Mouse (Mus musculus) E14TG2a.4 (cell line): Measurements from ENCODE around the gene Ncapg.

Source experiments
- H3K27me3 ChIP-seq: 2 replicates; pipeline ENCODE4 v1.6.1; 2014; ENCODE audit warnings: low read length, control low read depth; ENCODE audit not compliant: insufficient read depth
- H3K36me3 ChIP-seq: 2 replicates; pipeline ENCODE4 v1.6.1; 2014; ENCODE audit warnings: low read length, control low read depth; ENCODE audit not compliant: insufficient read depth
- H3K4me1 ChIP-seq: replicated peaks from 2 replicates; pipeline ENCODE4 v1.6.1; 2014; ENCODE audit warnings: low read depth, low read length, control low read depth
- H3K4me3 ChIP-seq: replicated peaks from 2 replicates; pipeline ENCODE4 v1.5.1; 2014; ENCODE audit warnings: mild to moderate bottlenecking, low read length
- H3K9me3 ChIP-seq: 2 replicates; pipeline ENCODE4 v1.6.1; 2014; ENCODE audit warnings: low read length, control low read depth
- CTCF ChIP-seq: conservative IDR thresholded peaks from 2 replicates; pipeline ENCODE4 v1.5.1; 2014; ENCODE audit warnings: low read length
- NANOG ChIP-seq: IDR thresholded peaks from 2 replicates; pipeline ENCODE4 v1.6.1; 2014; ENCODE audit warnings: borderline replicate concordance, low read length, mixed read lengths
- POU5F1 ChIP-seq: IDR thresholded peaks from 2 replicates; pipeline ENCODE4 v1.6.1; 2014; ENCODE audit warnings: low read length, borderline replicate concordance

The Ncapg gene

DNA sequence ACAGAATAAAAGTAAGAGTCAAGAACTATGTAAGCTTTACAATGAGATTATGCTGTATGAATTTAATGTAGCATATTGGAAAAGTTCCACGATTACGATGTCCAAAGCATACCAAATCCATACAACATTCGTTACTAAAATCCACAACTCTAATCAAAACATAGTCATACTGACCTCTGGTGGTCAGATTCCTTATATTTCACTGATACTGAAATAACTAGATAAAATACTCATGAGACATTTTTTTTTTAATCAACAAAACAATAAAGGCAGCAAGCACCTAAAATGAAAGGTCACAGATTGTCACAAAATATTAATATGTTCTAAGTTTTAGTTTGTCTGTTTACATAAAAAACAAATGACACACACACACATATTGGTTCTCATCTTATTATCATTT is 1.4 kb upstream of the Ncapg start:
- peaks cover 15% of the 10 kb centered on the region for H3K4me1 ChIP-seq
- H3K4me3 ChIP-seq, result peak overlapping the region; percentile 99
- no peaks in the 10 kb centered on the region for H3K27me3 ChIP-seq
- peaks cover 15% of the 10 kb centered on the region for H3K36me3 ChIP-seq
- peaks cover 11% of the 10 kb centered on the region for H3K9me3 ChIP-seq
- TF ChIP-seq POU5F1 (no peak), CTCF (peak; percentile 41; the same call in 1 of the 2 replicates)

DNA sequence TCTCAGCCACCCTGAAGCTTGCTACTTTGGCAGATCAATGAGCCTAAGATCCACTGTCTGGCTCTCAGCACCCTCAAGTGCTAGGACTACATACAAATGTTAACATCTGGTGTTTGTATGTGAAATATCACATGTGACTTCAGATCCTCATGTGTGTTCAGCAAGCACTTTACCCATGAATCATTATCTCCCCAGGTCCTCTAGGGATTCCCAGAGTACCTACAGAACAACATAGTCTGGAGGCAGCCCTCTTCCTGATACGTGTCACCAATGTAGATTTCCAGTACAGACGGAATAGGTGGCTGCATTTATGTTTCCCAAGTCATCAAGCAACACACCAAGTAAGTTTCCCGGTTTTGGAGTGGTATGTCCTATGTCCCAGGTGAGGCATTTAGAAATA is 888 bp upstream of the Ncapg start:
- peak overlapping the region; percentile 99 for H3K4me3 ChIP-seq
- no peaks in the 10 kb centered on the region for H3K27me3 ChIP-seq
- peaks cover 15% of the 10 kb centered on the region for H3K4me1 ChIP-seq
- H3K36me3 ChIP-seq, result peaks cover 19% of the 10 kb centered on the region
- H3K9me3 ChIP-seq, result peaks cover 6% of the 10 kb centered on the region
- TF ChIP-seq POU5F1 (no peak), CTCF (no peak), NANOG (no peak)

DNA sequence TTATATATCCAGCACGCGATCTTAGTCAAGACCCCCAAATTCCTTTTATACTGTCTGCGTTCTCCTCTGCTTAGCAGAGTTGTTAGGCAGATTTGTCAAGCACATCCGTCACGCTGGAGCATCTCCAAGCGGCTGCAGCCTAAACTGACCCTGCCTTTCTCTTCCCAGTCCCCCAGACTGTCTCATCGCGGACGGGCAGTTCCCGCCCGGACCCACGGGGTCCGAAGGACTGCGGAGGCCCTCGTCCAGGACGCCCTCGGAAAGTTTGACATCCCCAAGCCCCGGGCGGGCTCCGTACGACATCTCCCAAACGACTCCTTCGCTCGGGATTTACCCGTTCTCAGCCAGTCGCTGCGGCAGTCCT is 503 bp upstream of the Ncapg start:
- TF ChIP-seq CTCF, result no peak
- no peak for TF ChIP-seq NANOG
- no peak for TF ChIP-seq POU5F1
- H3K36me3 ChIP-seq, result peaks cover 20% of the 10 kb centered on the region
- H3K27me3 ChIP-seq, result no peaks in the 10 kb centered on the region
- peak overlapping the region; percentile 99 for H3K4me3 ChIP-seq
- peaks cover 3% of the 10 kb centered on the region; the same call in 1 of the 2 replicates for H3K9me3 ChIP-seq
- H3K4me1 ChIP-seq, result peaks cover 15% of the 10 kb centered on the region

DNA sequence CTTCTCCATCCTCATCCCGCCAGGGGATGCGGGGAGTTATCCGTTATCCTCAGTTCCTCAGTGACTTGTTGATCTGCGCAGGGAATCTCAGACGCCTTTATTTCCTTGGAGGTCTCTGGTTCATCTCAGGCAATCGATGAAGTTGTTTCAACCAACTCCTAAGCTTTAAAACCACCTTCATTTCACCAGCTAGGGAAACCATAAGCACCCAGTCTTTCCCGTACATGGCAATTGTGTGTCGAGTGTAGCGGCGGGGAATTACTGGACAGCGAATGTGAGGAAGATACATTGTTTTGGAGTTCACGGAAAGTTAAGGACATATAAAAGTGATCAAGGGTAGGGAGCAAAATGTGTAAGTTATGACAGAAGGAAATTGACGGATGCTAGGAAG is 556 bp downstream of the Ncapg start:
- Histone ChIP-seq H3K27me3 (no peaks in the 10 kb centered on the region), H3K4me3 (peak overlapping the region; percentile 99), H3K4me1 (peaks cover 15% of the 10 kb centered on the region), H3K9me3 (no peaks in the 10 kb centered on the region), H3K36me3 (peaks cover 30% of the 10 kb centered on the region)
- TF ChIP-seq CTCF, result no peak
- TF ChIP-seq NANOG, result no peak
- no peak for TF ChIP-seq POU5F1

DNA sequence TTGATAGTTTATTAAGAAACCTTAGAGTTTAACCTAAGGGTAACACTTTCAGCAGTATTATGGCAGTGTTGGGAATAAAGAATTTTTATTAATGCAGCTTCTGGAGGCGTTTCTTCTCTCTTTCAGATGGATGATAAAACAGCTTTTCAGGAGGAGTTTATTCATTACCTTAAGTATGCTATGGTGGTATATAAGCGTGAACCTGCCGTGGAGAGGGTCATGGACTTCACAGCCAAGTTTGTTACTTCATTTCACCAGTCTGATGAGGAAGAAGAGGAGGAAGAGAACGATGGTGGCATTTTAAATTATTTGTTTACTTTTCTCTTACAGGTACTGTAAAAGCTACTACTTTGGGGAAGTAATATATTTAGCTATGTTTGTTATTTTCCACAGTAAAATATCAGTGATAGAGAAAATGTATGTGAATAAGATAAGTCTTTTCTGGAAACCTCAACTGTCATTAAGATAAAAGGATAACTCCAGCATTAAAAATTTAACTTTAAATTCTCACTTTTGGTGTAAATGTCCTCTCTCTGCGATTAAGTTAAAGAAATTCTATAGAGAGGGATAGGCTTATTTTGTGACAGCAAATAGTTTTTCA is 1.3 kb downstream of the Ncapg start:
- H3K27me3 ChIP-seq, result no peaks in the 10 kb centered on the region
- peak overlapping the region; percentile 99 for H3K4me3 ChIP-seq
- H3K36me3 ChIP-seq, result peaks cover 37% of the 10 kb centered on the region
- H3K9me3 ChIP-seq, result no peaks in the 10 kb centered on the region
- TF ChIP-seq NANOG (no peak), POU5F1 (no peak), CTCF (no peak)
- peaks cover 15% of the 10 kb centered on the region for H3K4me1 ChIP-seq

DNA sequence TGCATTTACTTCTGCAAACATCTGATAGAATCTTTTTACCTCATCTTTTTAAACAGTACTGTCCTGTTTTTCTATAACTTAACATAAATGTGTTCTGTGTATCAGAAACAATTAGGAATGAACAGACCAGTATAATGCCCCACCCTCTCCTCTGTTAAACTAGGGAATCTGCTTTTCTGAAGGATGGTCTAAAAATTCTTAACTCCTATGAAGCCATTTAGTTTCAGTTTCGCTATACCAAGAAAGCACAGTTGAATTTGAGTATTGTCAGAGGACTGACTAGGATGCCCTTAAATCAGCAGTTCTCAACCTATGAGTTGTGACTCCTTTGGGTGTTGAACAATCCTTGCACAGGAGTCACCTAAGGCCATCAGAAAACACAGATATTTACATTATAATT is 5.3 kb downstream of the Ncapg start:
- Histone ChIP-seq H3K4me1 (peaks cover 9% of the 10 kb centered on the region), H3K4me3 (no peak overlapping the region), H3K36me3 (peaks cover 72% of the 10 kb centered on the region), H3K27me3 (no peaks in the 10 kb centered on the region), H3K9me3 (no peaks in the 10 kb centered on the region)
- TF ChIP-seq CTCF, result no peak
- no peak for TF ChIP-seq POU5F1
- TF ChIP-seq NANOG, result no peak

DNA sequence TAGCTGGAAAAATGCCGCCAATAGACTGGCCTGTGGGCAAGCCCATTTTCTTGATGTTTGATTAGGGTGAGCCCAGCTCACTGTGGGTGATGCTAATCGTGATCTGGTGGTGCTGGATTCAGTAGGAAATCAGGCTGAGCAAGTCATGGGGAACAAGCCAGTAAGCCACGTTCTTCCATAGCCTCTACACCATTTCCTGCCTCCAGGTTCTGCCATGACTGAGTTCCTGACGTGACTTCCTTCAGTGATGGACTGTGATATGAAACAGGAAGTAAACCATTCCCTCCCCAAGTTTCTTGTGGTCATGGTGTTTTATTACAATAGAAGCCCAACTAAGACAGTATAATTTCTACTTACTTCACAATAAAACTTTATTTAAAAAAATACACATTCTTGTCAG is 7.9 kb downstream of the Ncapg start:
- no peak overlapping the region for H3K4me3 ChIP-seq
- TF ChIP-seq NANOG (no peak), POU5F1 (no peak), CTCF (no peak)
- no peaks in the 10 kb centered on the region for H3K27me3 ChIP-seq
- peaks cover 85% of the 10 kb centered on the region for H3K36me3 ChIP-seq
- no peaks in the 10 kb centered on the region for H3K4me1 ChIP-seq
- no peaks in the 10 kb centered on the region for H3K9me3 ChIP-seq

DNA sequence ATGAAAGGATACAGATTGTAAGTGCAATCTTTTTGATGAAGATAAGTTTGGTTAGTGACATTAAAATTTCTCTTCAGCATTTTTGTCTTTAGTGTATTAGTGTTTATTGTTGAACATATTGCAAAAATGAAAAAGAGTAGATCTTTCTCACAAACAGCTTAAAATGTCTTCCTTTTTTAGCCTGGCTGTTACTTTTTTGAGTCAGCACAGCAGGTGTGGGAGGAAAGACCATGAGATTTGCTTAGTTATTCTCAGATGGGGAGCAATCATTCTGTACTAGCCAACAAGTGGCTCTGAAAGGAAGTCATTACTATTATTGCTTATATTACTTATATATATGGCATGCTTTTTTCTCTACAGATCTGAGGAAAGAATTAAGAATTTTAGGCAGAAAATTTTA is 10.2 kb downstream of the Ncapg start:
- H3K36me3 ChIP-seq, result peaks cover 83% of the 10 kb centered on the region
- no peak overlapping the region for H3K4me3 ChIP-seq
- no peaks in the 10 kb centered on the region for H3K27me3 ChIP-seq
- H3K9me3 ChIP-seq, result no peaks in the 10 kb centered on the region
- no peak for TF ChIP-seq CTCF
- TF ChIP-seq NANOG, result no peak
- TF ChIP-seq POU5F1, result no peak
- no peaks in the 10 kb centered on the region for H3K4me1 ChIP-seq

DNA sequence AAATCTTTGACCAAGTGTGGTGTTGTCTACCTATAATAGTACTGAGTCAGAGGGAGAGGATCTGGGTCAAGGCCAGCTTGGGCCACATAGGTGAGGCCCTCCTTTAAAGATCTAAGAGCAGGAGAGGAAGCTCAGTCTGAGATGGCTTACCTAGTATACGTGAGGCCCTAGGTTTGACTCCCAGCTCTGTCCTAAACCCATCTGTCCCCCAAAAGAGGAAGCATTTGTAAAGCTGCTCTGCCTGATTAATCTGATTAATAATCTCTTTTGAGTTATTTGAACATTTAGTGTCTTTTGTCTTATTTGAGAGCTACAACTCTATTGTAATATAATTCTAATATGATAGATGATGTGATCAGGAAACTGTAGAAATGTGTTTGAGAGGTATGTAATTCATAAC is 13.7 kb downstream of the Ncapg start:
- no peak for TF ChIP-seq CTCF
- TF ChIP-seq NANOG, result no peak
- no peak for TF ChIP-seq POU5F1
- Histone ChIP-seq H3K36me3 (peaks cover 69% of the 10 kb centered on the region), H3K4me3 (no peak overlapping the region), H3K9me3 (no peaks in the 10 kb centered on the region), H3K27me3 (no peaks in the 10 kb centered on the region), H3K4me1 (no peaks in the 10 kb centered on the region)
